Mouse (Mus musculus) MEL (cell line): ENCODE measurements at regions not wholly inside any gene's neighbourhood (a gene's known extent, or its start where the extent isn't known, plus 50 kb on each side); places are given as distances from the start of the nearest gene placed in this dataset.

ENCODE experiments used
- CHD2 ChIP-seq: IDR thresholded peaks from 2 replicates; pipeline ENCODE4 v1.6.1; 2011; ENCODE audit warnings: low read length, improper control_type of control experiment
- CTCF ChIP-seq, 3 experiments: IDR thresholded peaks in 2 of 3; conservative IDR thresholded peaks in 1 of 3; 2 replicates each; pipeline ENCODE4 v1.5.1; 2011 to 2012; ENCODE audit warnings: low read length in 3 of 3, low read depth in 2 of 3, mild to moderate bottlenecking in 2 of 3, improper control_type of control experiment in 1 of 3, inconsistent platforms in 1 of 3, mixed read lengths in 1 of 3, moderate library complexity in 1 of 3; ENCODE audit not compliant: control insufficient read depth in 1 of 3, insufficient read depth in 1 of 3, poor library complexity in 1 of 3, severe bottlenecking in 1 of 3
- EP300 ChIP-seq, 2 experiments: IDR thresholded peaks; 2 replicates each; pipeline ENCODE4 v1.6.1; 2011; ENCODE audit warnings: improper control_type of control experiment in 2 of 2, low read length in 2 of 2, low read depth in 1 of 2, mild to moderate bottlenecking in 1 of 2
- MAX ChIP-seq: IDR thresholded peaks from 2 replicates; pipeline ENCODE4 v1.6.1; 2011; ENCODE audit warnings: low read length, improper control_type of control experiment
- MYC ChIP-seq: IDR thresholded peaks from 2 replicates; pipeline ENCODE4 v1.6.1; 2011; ENCODE audit warnings: low read depth, mild to moderate bottlenecking, low read length, improper control_type of control experiment, moderate library complexity
- NELFE ChIP-seq: IDR thresholded peaks from 2 replicates; pipeline ENCODE4 v1.6.1; 2011; ENCODE audit warnings: low read depth, low read length, improper control_type of control experiment
- POLR2A ChIP-seq, 2 experiments: IDR thresholded peaks; 2 replicates each; pipeline ENCODE4 v1.6.1; 2011 to 2012; ENCODE audit warnings: low read length in 2 of 2, mild to moderate bottlenecking in 2 of 2, control low read depth in 1 of 2, improper control_type of control experiment in 1 of 2, low read depth in 1 of 2, moderate library complexity in 1 of 2; ENCODE audit not compliant: control insufficient read depth in 1 of 2, insufficient read depth in 1 of 2, poor library complexity in 1 of 2
- RAD21 ChIP-seq: IDR thresholded peaks from 2 replicates; pipeline ENCODE4 v1.6.1; 2011; ENCODE audit warnings: mild to moderate bottlenecking, low read depth, low read length, improper control_type of control experiment
- SIN3A ChIP-seq: IDR thresholded peaks from 2 replicates; pipeline ENCODE4 v1.6.1; 2012; ENCODE audit warnings: low read length, improper control_type of control experiment, inconsistent platforms
- TBP ChIP-seq: IDR thresholded peaks from 2 replicates; pipeline ENCODE4 v1.8.0; 2011; ENCODE audit warnings: low read depth, low read length, improper control_type of control experiment
- TCF12 ChIP-seq: IDR thresholded peaks from 2 replicates; pipeline ENCODE4 v1.6.1; 2014; ENCODE audit warnings: low read depth, mild to moderate bottlenecking, inconsistent platforms, low read length, improper control_type of control experiment, moderate library complexity
- UBTF ChIP-seq: IDR thresholded peaks from 2 replicates; pipeline ENCODE4 v1.6.1; 2012; ENCODE audit warnings: low read depth, mild to moderate bottlenecking, inconsistent platforms, low read length, improper control_type of control experiment, moderate library complexity, borderline replicate concordance; ENCODE audit not compliant: insufficient read depth
- USF1 ChIP-seq: IDR thresholded peaks from 2 replicates; pipeline ENCODE4 v1.6.1; 2014; ENCODE audit warnings: low read depth, mild to moderate bottlenecking, inconsistent platforms, low read length, improper control_type of control experiment, moderate library complexity

DNA sequence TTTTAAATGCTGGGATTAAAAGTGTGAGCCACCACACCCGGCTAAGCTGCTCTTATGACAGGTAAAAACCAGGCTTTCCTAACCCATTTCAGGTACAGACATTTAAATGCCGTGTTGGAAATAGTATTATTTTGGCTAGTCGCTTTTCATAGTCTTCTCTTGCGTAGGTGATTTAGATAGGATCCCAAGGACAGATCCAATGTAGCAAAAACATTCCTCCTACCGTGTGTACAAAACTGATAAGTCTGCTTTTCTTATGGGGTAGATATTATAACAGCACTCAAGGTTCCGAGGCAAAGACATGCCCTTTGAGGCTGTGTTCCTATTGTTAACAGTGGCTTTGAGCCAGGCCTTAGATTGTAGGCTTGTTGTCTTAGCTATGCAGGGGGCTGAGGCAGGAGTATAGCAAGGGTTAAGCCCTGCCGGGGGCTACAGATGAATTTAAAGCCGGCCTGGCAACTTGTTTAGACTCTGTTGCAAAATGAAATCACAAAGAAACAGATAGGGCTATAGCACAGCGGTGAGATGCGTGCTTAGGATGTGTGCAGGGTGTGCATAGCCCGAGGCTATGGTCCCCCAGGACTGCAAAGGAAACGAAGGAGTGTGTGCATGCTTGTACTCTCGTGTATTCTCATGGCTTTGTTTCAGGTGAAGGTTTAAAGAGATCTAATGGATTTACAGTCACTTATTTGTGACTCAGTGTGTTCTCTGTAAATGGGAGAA is 57.7 kb upstream of the Commd8 start:
- TF ChIP-seq MYC (no peak), CTCF (IDR thresholded peaks at IDR 0.05 in 2 of 3, conservative IDR thresholded peaks at IDR 0.05 in 1 of 3; ENCODE audit: control insufficient read depth in 1 of 3, insufficient read depth in 1 of 3, low read depth in 2 of 3, low read length in 3 of 3, poor library complexity in 1 of 3, severe bottlenecking in 1 of 3) (no peak), POLR2A (IDR thresholded peaks at IDR 0.05; ENCODE audit: control insufficient read depth in 1 of 2, insufficient read depth in 1 of 2, low read depth in 1 of 2, low read length in 2 of 2, poor library complexity in 1 of 2) (no peak), RAD21 (no peak), SIN3A (no peak), UBTF (no peak), EP300 (IDR thresholded peaks at IDR 0.05; ENCODE audit: low read depth in 1 of 2, low read length in 2 of 2) (peak; percentile 42 to 58; a peak in 2 of 4 replicates), USF1 (no peak), TCF12 (peak; percentile 39; the same call in 1 of the 2 replicates), MAX (no peak), NELFE (no peak), TBP (no peak), CHD2 (no peak)
